16 mouse cellular contexts compared by ENCODE assay signal in the genomic region with DNA sequence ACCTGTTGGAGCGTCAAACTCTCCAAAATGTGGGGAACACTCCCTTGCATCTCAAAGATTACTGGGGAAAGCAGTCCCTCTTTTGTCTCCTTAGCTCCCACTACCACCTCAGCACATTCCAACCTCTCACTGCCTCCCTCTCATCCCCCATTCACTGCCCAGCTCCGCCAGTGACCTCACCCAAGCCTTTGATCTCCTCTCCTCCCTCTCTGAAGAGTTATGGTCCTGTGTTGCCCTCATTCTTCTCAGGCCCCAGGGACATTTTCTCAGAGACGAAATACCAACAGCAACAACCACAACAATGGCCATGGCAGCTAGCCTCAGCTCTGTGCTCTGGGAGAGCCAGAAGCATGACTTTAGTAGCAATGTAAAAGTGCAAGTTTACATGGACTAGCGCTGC. TPM values are rescaled to one million over a fixed set of nuclear protein-coding genes. Genes with fewer than 3 reads are reported as not detected.
DNase-seq lines count a peak whose midpoint lies in the region; ATAC-seq lines count a peak whose summit lies in the region.
"Had no signal": no experiment of that assay in that cellular context is flagged by ENCODE, and none has a peak within 500 bp of the region (broad histone marks: within the 10 kb centered on the region; RNA-seq: fewer than 3 reads in every experiment).

No protein-coding gene starts in this region.

- intact Hi-C loops in heart, postnatal 25 days (cut with DNase I): loop anchor here (5.0 kb wide), 2 partner anchors 41 to 111 kb away; partner anchors contain the start of gene Smg7
- intact Hi-C loops in left cerebral cortex, postnatal 36 days (cut with DNase I): no loop called here

- no peaks in the 10 kb centered on the region for H3K9me3 ChIP-seq in heart, embryonic 12.5 days (replicated peaks)
- no peaks in the 10 kb centered on the region for H3K9me3 ChIP-seq in lung, embryonic 15.5 days
- no peaks in the 10 kb centered on the region for H3K9me3 ChIP-seq in limb, embryonic 11.5 days (ENCODE audit: control insufficient read depth, low read length)
- H3K9me3 ChIP-seq: forebrain, embryonic 12.5 days had no signal

- peak overlapping the region; percentile 48 for H3K4me2 ChIP-seq in heart, embryonic 12.5 days
- no peak overlapping the region for H3K4me2 ChIP-seq in lung, embryonic 15.5 days
- H3K4me2 ChIP-seq in limb, embryonic 11.5 days (ENCODE audit: low read depth, severe bottlenecking): no peak overlapping the region
- H3K4me2 ChIP-seq: forebrain, embryonic 12.5 days had no signal

- 0 out of 2 replicates have a peak, but pooled peaks have one; percentile 9 for ATAC-seq in heart, embryonic 12.5 days (ENCODE audit: insufficient number of reproducible peaks, low FRiP score)
- no peak for ATAC-seq in lung, embryonic 15.5 days (ENCODE audit: borderline replicate concordance, extremely low read depth, low FRiP score, low TSS enrichment)
- no peak for ATAC-seq in limb, embryonic 11.5 days (ENCODE audit: insufficient number of reproducible peaks, low FRiP score, low TSS enrichment, low read depth)
- ATAC-seq: CD4-positive, CD25-positive, alpha-beta regulatory T cell, adult 4 months; hindbrain, postnatal 0 days had no signal

- 21% methylated on average over 4 of the region's 4 CpGs for WGBS in heart, embryonic 12.5 days
- WGBS in lung, embryonic 15.5 days: 34% methylated on average over 4 of the region's 4 CpGs
- 21% methylated on average over 4 of the region's 4 CpGs for WGBS in limb, embryonic 11.5 days

- H3K4me1 ChIP-seq in heart, embryonic 12.5 days (replicated peaks): peaks cover 37% of the 10 kb centered on the region
- H3K4me1 ChIP-seq in lung, embryonic 15.5 days: peaks cover 20% of the 10 kb centered on the region
- H3K4me1 ChIP-seq in limb, embryonic 11.5 days (ENCODE audit: control insufficient read depth, insufficient read depth, low read length): peaks cover 7% of the 10 kb centered on the region; the same call in 1 of the 2 replicates

- H3K9ac ChIP-seq in heart, embryonic 12.5 days: no peak overlapping the region
- no peak overlapping the region for H3K9ac ChIP-seq in lung, embryonic 15.5 days
- H3K9ac ChIP-seq in limb, embryonic 11.5 days (ENCODE audit: low read length): no peak overlapping the region
- H3K9ac ChIP-seq: forebrain, embryonic 12.5 days had no signal

- peak overlapping the region; percentile 83 for H3K27ac ChIP-seq in heart, embryonic 12.5 days (ENCODE audit: poor library complexity, severe bottlenecking)
- peak overlapping the region; percentile 57 for H3K27ac ChIP-seq in lung, embryonic 15.5 days
- no peak overlapping the region for H3K27ac ChIP-seq in limb, embryonic 11.5 days (replicated peaks; ENCODE audit: low read depth, low read length)
- H3K27ac ChIP-seq: forebrain, embryonic 12.5 days; hindbrain, postnatal 0 days had no signal

- H3K36me3 ChIP-seq in heart, embryonic 12.5 days: no peaks in the 10 kb centered on the region
- H3K36me3 ChIP-seq in lung, embryonic 15.5 days: no peaks in the 10 kb centered on the region
- H3K36me3 ChIP-seq in limb, embryonic 11.5 days (ENCODE audit: control insufficient read depth, insufficient read depth, low read length): no peaks in the 10 kb centered on the region
- H3K36me3 ChIP-seq: forebrain, embryonic 12.5 days had no signal

- H3K27me3 ChIP-seq in heart, embryonic 12.5 days (replicated peaks): no peaks in the 10 kb centered on the region
- H3K27me3 ChIP-seq in lung, embryonic 15.5 days: no peaks in the 10 kb centered on the region
- no peaks in the 10 kb centered on the region for H3K27me3 ChIP-seq in limb, embryonic 11.5 days (ENCODE audit: control insufficient read depth, insufficient read depth, low read length)
- H3K27me3 ChIP-seq: forebrain, embryonic 12.5 days had no signal

- no peak overlapping the region for H3K4me3 ChIP-seq in heart, embryonic 12.5 days
- no peak overlapping the region for H3K4me3 ChIP-seq in lung, embryonic 15.5 days
- H3K4me3 ChIP-seq in limb, embryonic 11.5 days (ENCODE audit: low read depth, low read length): no peak overlapping the region
- H3K4me3 ChIP-seq: forebrain, embryonic 12.5 days had no signal

- no peak for DNase-seq in heart, postnatal 25 days (ENCODE audit: low spot score)
- DNase-seq in lung, postnatal 36 days: no peak
- DNase-seq in adrenal gland, postnatal 10 days: peak; percentile 29
- peak; percentile 31 for DNase-seq in limb, embryonic 11.5 days (ENCODE audit: low spot score)
- DNase-seq in layer of hippocampus, adult 8-10 months (ENCODE audit: low spot score in 2 of 2): no peak
- DNase-seq in left cerebral cortex, postnatal 36 days (ENCODE audit: low spot score in 2 of 2): no peak
- DNase-seq: gastrocnemius, postnatal 14 days; lung, postnatal 14 days had no signal

RNA-seq across cellular contexts. Expression of gene Ncf2, which starts 8.7 kb away (rescaled TPM):
- polyA plus RNA-seq in heart, embryonic 12.5 days (2016; fragmentation: Nextera tagmentation; extraction: Ambion mirVana): 3.4 and 4.4 TPM in 2 replicates
- 1 to 10 TPM; 2.9 to 3.7 TPM for total RNA-seq in heart, postnatal 25 days (2021)
- 4.0 and 5.5 TPM in 2 replicates for polyA plus RNA-seq in lung, embryonic 15.5 days (2015; fragmentation: Nextera tagmentation; extraction: Ambion mirVana)
- 1 to 10 TPM; 5.1 to 7.8 TPM for total RNA-seq in adrenal gland, postnatal 10 days (2021)
- polyA plus RNA-seq in limb, embryonic 11.5 days (2014; fragmentation: Nextera tagmentation; extraction: Ambion mirVana): 2.4 and 2.7 TPM in 2 replicates
- 10 to 100 TPM in 2 of 4 experiments, 1 to 10 TPM in 2; 2.0 to 20.9 (median 11.6) TPM for total RNA-seq in layer of hippocampus, adult 8-10 months (2022)
- total RNA-seq in left cerebral cortex, postnatal 36 days (2021): 1 to 10 TPM; 2.7 to 3.0 TPM

RNA-seq across cellular contexts. Expression of gene Arpc5, which starts 24.9 kb away (rescaled TPM):
- 245 and 249 TPM in 2 replicates for polyA plus RNA-seq in heart, embryonic 12.5 days (2016; fragmentation: Nextera tagmentation; extraction: Ambion mirVana)
- total RNA-seq in heart, postnatal 25 days (2021): 10 to 100 TPM; 34.7 to 40.4 TPM
- 261 and 279 TPM in 2 replicates for polyA plus RNA-seq in lung, embryonic 15.5 days (2015; fragmentation: Nextera tagmentation; extraction: Ambion mirVana)
- 100 to 1,000 TPM; 106 to 107 TPM for total RNA-seq in adrenal gland, postnatal 10 days (2021)
- polyA plus RNA-seq in limb, embryonic 11.5 days (2014; fragmentation: Nextera tagmentation; extraction: Ambion mirVana): 179 and 182 TPM in 2 replicates
- total RNA-seq in layer of hippocampus, adult 8-10 months (2022): 100 to 1,000 TPM; 167 to 172 (median 171) TPM
- total RNA-seq in left cerebral cortex, postnatal 36 days (2021): 10 to 100 TPM; 88.8 to 93.4 TPM

RNA-seq across cellular contexts. Expression of gene Rgl1, which starts 25.1 kb away (rescaled TPM):
- polyA plus RNA-seq in heart, embryonic 12.5 days (2016; fragmentation: Nextera tagmentation; extraction: Ambion mirVana): 66.1 and 73.5 TPM in 2 replicates
- total RNA-seq in heart, postnatal 25 days (2021): 10 to 100 TPM; 37.0 to 38.2 TPM
- polyA plus RNA-seq in lung, embryonic 15.5 days (2015; fragmentation: Nextera tagmentation; extraction: Ambion mirVana): 42.7 and 47.1 TPM in 2 replicates
- 10 to 100 TPM; 37.0 to 57.0 TPM for total RNA-seq in adrenal gland, postnatal 10 days (2021)
- 32.7 and 34.3 TPM in 2 replicates for polyA plus RNA-seq in limb, embryonic 11.5 days (2014; fragmentation: Nextera tagmentation; extraction: Ambion mirVana)
- 100 to 1,000 TPM; 109 to 161 (median 127) TPM for total RNA-seq in layer of hippocampus, adult 8-10 months (2022)
- 100 to 1,000 TPM; 112 to 120 TPM for total RNA-seq in left cerebral cortex, postnatal 36 days (2021)

RNA-seq across cellular contexts. Expression of gene Apobec4, which starts 40.9 kb away (rescaled TPM):
- not detected in 2 replicates for polyA plus RNA-seq in heart, embryonic 12.5 days (2016; fragmentation: Nextera tagmentation; extraction: Ambion mirVana)
- not detected for total RNA-seq in heart, postnatal 25 days (2021)
- 0.12 TPM in 1 of 2 replicates, not detected in the other for polyA plus RNA-seq in lung, embryonic 15.5 days (2015; fragmentation: Nextera tagmentation; extraction: Ambion mirVana)
- not detected for total RNA-seq in adrenal gland, postnatal 10 days (2021)
- 0.12 TPM in 1 of 2 replicates, not detected in the other for polyA plus RNA-seq in limb, embryonic 11.5 days (2014; fragmentation: Nextera tagmentation; extraction: Ambion mirVana)
- total RNA-seq in layer of hippocampus, adult 8-10 months (2022): not detected
- total RNA-seq in left cerebral cortex, postnatal 36 days (2021): not detected
- total RNA-seq: gastrocnemius, postnatal 14 days; hindbrain, postnatal 0 days had no signal
- polyA plus RNA-seq: CD4-positive, CD25-positive, alpha-beta regulatory T cell, adult 4 months; embryonic facial prominence, embryonic 11.5 days; forebrain, embryonic 12.5 days; hindbrain, postnatal 0 days; limb, embryonic 14.5 days; small intestine, adult 2 months had no signal

Comparison
In these comparisons a context has a peak if more than half of its experiments do, and no peak if none do; other contexts are left out.
1. DNase-seq: peak in adrenal gland, postnatal 10 days (single experiment) and limb, embryonic 11.5 days (single experiment); none in heart, postnatal 25 days (single experiment), lung, postnatal 36 days (single experiment), layer of hippocampus, adult 8-10 months (0 of 2) and left cerebral cortex, postnatal 36 days (0 of 2).